Mouse (Mus musculus): ENCODE measurements around the gene 4933424G06Rik.

The 4933424G06Rik gene

DNA sequence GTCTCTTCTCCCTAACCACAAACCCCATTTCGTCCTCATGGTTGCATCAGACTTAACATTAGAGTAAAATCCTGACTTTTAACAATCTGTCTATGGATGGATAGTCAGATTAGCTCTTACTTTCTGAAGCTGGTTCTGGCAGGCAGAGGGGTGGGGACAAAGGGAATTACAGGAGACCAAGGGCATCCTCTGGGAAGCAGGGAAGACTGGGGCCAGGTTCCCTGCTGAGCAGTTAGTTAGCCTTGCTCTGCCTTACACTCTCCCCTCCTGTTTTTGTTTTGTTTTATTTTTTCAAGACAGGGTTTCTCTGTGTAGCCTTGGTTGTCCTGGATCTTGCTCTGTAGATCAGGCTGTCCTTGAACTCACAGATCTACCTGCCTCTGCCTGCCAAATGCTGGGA is 60.0 kb downstream of the 4933424G06Rik start:
- no peak for DNase-seq (ENCODE audit: low spot score in 2 of 2)

DNA sequence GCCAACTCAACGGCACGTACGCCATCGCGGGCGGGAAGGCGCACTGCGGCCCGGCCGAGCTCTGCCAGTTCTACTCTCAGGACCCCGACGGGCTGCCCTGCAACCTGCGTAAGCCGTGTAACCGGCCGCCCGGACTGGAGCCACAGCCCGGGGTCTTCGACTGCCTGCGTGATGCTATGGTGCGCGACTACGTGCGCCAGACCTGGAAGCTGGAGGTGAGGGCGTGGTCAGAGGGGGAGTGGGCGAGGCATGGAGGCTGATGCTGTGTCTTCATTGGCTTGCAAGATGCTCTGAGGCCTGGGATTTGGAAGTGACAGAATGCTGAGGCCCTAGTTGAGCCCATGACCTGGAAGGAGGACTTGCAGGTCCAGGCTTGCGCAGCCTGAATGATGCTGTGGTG is 61.0 kb downstream of the 4933424G06Rik start:
- no peak for DNase-seq (ENCODE audit: low spot score in 2 of 2)

GRCm38 (mm10) chr1:36772198-36772934 is 62.4 kb downstream of the 4933424G06Rik start:
- DNase-seq (ENCODE audit: low spot score in 2 of 2): no peak

DNA sequence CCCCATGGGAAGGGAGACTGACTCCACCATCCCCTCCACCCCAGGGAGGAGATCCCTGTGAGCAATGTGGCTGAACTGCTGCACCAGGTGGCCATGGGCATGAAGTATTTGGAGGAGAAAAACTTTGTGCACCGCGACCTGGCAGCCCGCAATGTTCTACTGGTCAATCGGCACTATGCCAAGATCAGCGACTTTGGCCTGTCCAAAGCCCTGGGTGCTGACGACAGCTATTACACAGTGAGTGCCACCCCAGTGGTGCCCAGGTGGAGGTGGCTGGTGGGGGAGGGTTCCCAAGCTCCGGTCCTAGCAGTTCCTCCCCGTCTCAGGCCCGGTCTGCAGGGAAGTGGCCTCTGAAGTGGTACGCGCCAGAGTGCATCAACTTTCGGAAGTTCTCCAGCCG is 70.8 kb downstream of the 4933424G06Rik start:
- no peak for DNase-seq (ENCODE audit: low spot score in 2 of 2)

DNA sequence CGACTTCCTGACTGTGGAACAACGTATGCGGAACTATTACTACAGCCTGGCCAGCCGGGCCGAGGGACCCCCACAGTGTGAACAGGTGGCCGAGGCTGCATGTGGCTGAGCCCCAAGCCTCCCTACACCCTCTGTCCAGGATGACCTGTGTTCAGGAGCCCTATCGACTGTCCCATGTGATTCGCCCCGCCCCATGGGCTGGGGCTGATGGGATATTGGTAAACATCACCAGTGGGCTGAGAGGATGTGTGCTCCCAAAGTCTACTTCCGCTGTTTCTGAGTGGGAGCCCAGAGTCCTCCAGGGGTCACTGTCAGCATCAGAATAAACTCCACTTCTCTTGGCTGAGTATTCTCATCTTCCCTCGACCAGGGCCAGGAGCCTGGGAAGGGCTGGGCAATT is 72.5 kb downstream of the 4933424G06Rik start:
- no peak for DNase-seq (ENCODE audit: low spot score in 2 of 2)

DNA sequence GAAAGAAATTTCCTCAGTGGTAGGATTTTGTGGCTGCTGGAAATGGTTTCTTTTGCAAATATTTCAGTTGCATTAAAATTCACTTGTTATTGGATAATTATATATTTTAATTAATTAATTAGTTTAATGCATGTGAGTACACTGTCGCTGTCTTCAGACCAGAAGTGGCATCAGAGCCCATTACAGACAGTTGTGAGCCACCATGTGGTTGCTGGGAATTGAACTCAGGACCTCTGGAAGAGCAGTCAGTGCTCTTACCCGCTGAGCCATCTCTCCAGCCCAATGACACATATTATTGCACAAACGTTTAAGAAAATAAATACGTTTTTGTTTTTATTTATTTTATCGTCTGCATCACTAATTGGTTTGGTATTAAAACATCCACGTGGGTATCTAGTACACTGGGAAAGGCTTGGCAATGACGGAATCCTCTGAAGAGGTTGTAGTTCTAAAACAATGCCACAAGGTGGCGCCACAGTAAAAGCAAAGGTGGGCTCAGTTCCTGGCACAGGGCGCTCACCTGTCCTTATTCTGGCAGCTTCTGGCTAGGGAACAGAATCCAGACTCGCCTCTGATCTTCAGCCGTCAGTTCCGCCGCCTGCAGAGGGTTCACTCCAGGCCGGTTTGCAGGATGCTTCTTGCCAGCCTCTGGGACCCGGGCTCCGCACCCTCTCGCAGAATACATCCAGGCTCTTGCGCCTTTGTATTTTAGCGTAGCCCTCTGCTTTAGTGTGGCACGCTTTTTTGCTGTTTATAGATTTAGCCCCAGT is 74.6 kb downstream of the 4933424G06Rik start:
- DNase-seq (ENCODE audit: low spot score in 2 of 2): peak; percentile 70 to 80

GRCm38 (mm10) chr1:36785238-36785641 is 75.3 kb downstream of the 4933424G06Rik start:
- DNase-seq (ENCODE audit: low spot score in 2 of 2): peak in 1 of 2 experiments; percentile 37

DNA sequence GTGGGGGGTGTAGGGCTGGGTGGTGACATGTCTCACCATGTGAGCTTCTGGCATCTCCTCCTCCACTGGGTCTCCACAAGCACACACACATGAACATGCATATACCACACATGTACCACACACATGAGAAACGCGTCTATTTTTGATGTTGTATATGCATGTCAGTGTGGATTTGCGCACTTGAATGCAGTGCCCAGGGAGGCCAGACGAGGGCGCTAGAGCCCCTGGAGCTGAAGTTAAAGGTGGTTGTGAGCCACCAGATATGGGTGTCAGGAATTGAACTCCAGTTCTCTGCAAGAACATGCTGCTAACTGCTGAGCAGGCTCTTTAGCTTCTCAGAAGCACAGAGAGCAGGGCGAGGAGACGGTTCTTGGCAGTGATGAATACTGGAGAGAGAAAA is 76.4 kb downstream of the 4933424G06Rik start:
- no peak for DNase-seq (ENCODE audit: low spot score in 2 of 2)

GRCm38 (mm10) chr1:36789416-36789815 is 79.5 kb downstream of the 4933424G06Rik start:
- DNase-seq (ENCODE audit: low spot score in 2 of 2): no peak

- no peak for DNase-seq (ENCODE audit: low spot score in 2 of 2)
Measured at GRCm38 (mm10) chr1:36796711-36797110, 86.8 kb downstream of the 4933424G06Rik start.

GRCm38 (mm10) chr1:36797481-36797880 is 87.5 kb downstream of the 4933424G06Rik start:
- DNase-seq (ENCODE audit: low spot score in 2 of 2): peak; percentile 52 to 63

DNA sequence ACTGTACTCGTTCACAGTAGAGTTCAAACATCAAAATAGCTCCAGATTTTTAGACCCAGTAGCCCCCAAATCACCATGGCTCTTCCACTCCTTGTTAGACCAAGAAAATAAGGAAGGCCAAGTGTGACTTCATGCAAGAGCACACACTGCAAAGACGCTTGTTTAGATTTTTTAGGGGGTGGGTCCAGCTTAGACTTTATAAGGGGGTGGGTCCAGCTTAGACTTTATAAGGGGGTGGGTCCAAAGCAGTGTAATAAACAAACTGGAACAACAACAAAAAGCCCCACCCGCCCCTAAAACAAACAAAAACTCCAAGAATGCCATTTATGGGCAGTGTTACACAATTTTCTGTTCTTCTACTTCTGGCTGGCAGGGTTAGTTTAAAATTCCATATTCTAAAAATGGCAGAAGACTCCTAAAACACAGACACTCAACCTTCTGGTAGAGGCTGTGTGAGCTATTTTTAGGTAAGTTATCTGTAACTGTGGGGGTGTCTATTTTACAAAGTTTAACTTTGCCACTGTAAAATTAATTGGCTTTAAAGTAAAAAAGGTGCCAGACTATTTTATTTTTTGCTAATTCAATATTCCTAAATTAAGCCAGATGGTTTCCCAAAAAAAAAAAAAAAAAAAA is 90.5 kb downstream of the 4933424G06Rik start:
- no peak for DNase-seq (ENCODE audit: low spot score in 2 of 2)

DNA sequence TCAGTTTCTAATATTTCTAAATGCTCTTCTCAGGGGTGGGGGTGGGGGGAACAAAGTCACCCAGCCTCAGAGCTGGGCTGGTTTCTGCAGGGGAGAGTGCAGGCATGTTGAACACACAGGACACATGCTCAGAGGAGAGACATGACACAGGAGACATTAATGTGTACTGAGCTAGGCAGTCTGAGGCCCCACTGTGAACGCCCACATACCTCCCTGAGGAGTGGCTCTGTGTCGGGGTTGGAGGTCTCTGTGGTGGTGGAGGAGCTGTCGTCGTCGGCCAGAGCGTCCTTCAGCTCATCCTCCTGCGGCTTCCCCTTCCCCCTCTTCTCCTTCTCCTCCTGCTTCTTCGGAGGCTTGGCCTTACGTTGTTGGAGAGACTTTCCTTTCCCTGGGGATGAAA is 94.3 kb downstream of the 4933424G06Rik start:
- no peak for DNase-seq (ENCODE audit: low spot score in 2 of 2)

GRCm38 (mm10) chr1:36804833-36805232 is 94.9 kb downstream of the 4933424G06Rik start:
- no peak for DNase-seq (ENCODE audit: low spot score in 2 of 2)

- DNase-seq (ENCODE audit: low spot score in 2 of 2): no peak
Measured at GRCm38 (mm10) chr1:36806181-36806905, 96.4 kb downstream of the 4933424G06Rik start.

DNA sequence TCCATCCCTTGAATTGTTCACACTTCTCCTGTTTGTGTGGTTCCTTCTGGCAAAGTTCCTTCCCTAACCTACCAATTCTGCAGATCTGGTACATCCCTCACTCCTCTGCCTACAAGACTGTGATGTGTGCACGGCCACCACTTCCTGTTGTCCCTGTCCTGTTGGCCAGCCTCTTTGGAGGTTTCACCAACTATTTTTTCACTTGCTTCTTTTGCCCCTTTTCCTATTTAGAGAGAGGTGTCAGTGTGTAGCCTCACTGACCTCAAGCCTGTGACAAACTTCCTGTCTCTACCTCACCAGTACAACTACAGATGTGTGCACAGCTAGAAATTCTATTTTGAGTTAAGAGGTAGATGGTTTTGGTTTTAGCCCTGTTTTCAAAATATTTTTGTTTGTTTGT is 97.1 kb downstream of the 4933424G06Rik start:
- no peak for DNase-seq (ENCODE audit: low spot score in 2 of 2)
